Mouse (Mus musculus) liver, embryonic 14.5 days (tissue): ENCODE measurements around the gene Pcdh15.

ENCODE experiments used
- CTCF ChIP-seq: IDR thresholded peaks from 2 replicates; pipeline ENCODE4 v1.5.1; 2016; ENCODE audit warnings: antibody characterized with exemption, low read depth, control low read depth
- EP300 ChIP-seq: IDR thresholded peaks from 2 replicates; pipeline ENCODE4 v1.6.1; 2016; ENCODE audit warnings: antibody characterized with exemption, low read depth

DNA sequence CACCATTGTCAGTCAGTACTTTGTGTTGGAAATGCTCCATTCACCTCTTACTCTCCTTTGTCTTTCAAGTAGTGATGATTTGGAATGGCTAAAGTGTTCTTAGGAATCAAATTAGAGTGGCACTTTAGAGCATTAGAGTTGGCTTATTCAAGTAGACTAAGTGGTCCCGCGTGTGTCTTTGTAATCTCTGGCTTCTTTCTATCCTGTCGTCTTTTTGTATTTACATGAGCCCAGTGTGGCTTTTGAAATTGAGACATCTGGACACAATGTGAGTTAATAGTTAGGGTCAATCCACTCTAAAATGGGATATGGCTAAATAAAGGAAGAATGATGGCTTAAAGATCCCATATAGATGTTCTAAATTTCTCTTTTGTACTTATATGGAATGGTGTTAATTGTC, 800.0 kb downstream of the Pcdh15 start:
- TF ChIP-seq EP300 (no peak), CTCF (no peak)
